Mouse (Mus musculus) limb, embryonic 15.5 days (tissue): Measurements from ENCODE around the gene Tpm1. TPM values are rescaled to one million over a fixed set of nuclear protein-coding genes. Genes with fewer than 3 reads are reported as not detected.

Source experiments
- ATAC-seq: fragments of 200-750 bp; cut with Nextera tagmentation; 2 replicates; pipeline ENCODE4 v1.8.0; 2017; ENCODE audit warnings: low read depth, moderate TSS enrichment; ENCODE audit not compliant: insufficient number of reproducible peaks, low FRiP score, low TSS enrichment
- H3K27ac ChIP-seq: fragments of 300-500 bp; sonication (generic); 2 replicates; pipeline ENCODE4 v1.5.1; 2015; ENCODE audit warnings: moderate library complexity, mild to moderate bottlenecking, inconsistent platforms
- H3K27me3 ChIP-seq: fragments of 300-500 bp; sonication (generic); 2 replicates; pipeline ENCODE4 v1.6.1; 2015; ENCODE audit warnings: inconsistent platforms
- H3K36me3 ChIP-seq: fragments of 300-500 bp; sonication (generic); 2 replicates; pipeline ENCODE4 v1.6.1; 2015; ENCODE audit warnings: inconsistent platforms
- H3K4me1 ChIP-seq: fragments of 300-500 bp; sonication (generic); 2 replicates; pipeline ENCODE4 v1.6.1; 2015; ENCODE audit warnings: inconsistent platforms
- H3K4me2 ChIP-seq: fragments of 300-500 bp; sonication (generic); 2 replicates; pipeline ENCODE4 v1.6.1; 2015; ENCODE audit warnings: mild to moderate bottlenecking, inconsistent platforms
- H3K4me3 ChIP-seq: fragments of 300-500 bp; sonication (generic); 2 replicates; pipeline ENCODE4 v1.5.1; 2015; ENCODE audit warnings: mild to moderate bottlenecking, inconsistent platforms
- H3K9ac ChIP-seq: fragments of 300-500 bp; sonication (generic); 2 replicates; pipeline ENCODE4 v1.6.1; 2015; ENCODE audit warnings: inconsistent platforms
- H3K9me3 ChIP-seq: fragments of 300-500 bp; sonication (generic); 2 replicates; pipeline ENCODE4 v1.6.1; 2016; ENCODE audit warnings: inconsistent platforms
- WGBS: fragments of 180-500 bp; shearing (Covaris S2); methylation state at CpG from one replicate; pipeline ENCODE4 v1.1.7; 2015; 5-methylcytosine and 5-hydroxymethylcytosine counted together
- polyA plus RNA-seq: library from polyadenylated mRNA; unstranded; fragments of >200 nt; fragmentation: Nextera tagmentation; extraction: Ambion mirVana; gene quantifications from 2 replicates; pipeline ENCODE4 v1.2.1, GENCODE M21; 2015

Tpm1 gene
- polyA plus RNA-seq, 1 experiment from 2014 or later: 710 TPM

DNA sequence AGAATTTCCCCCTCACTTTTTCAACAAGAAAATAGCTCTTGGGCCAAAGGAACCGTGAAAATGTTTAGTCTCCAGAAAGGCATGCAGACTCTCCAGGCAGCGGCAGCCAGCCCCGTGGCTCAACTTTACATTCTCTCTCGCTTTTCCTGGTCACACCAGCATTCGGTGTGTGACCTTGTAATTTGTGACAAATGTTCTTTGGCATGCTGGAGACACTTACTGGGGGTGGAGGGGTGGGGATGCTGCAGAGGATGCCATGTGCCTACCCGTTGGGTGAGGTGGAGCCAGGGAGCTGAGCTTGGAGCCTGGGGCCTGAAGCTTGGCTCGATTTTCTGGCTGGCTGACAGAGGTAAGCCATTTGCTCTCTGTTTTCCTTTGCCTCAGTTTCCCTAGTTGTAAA is 22.4 kb upstream of the Tpm1 start:
- Histone ChIP-seq H3K27me3 (no peaks in the 10 kb centered on the region), H3K9me3 (no peaks in the 10 kb centered on the region), H3K27ac (peak overlapping the region; percentile 64; the same call in 1 of the 2 replicates), H3K9ac (no peak overlapping the region), H3K4me2 (no peak overlapping the region), H3K4me3 (no peak overlapping the region), H3K4me1 (peaks cover 14% of the 10 kb centered on the region; the same call in 1 of the 2 replicates), H3K36me3 (no peaks in the 10 kb centered on the region)
- ATAC-seq: no peak
- 23% methylated on average over 7 of the region's 7 CpGs for WGBS

DNA sequence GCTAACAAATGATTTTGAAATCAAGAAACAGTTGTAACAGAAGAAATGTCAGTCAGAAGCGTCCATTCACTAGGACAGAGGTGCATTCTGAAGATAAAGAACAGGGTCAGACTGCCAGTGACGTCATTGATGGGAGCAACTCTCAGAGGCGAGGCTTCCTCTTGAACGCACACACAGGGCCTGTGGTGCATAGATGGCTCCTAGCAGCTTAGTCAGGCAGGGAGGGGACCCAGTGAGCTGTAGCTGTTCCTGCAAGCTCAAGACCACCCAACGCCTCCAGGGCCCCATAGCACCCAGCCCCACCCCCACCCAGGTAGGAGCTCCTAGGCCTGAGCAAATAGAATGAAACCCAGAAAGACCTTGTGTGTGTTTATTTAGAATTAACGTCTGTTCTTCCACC is 21.9 kb upstream of the Tpm1 start:
- no peak for ATAC-seq

DNA sequence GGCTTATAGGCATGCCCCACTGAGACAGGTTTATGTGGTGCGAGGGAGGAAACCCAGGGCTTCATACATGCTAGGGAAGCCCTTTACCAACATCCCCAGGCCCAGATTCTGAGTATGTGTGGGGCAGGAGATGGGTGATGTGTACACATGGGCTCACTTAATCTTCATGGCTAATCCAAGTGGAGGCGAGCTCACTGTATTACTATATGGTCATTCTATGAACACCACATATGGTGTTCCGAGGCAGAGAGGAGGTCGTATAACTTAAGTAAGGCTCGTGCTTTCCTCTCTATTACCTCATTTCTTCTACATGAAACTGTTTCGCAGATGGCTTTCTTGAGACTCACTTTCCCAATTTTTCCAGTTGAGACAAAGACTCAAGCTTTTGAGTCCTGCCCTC is 17.4 kb upstream of the Tpm1 start:
- H3K9ac ChIP-seq: no peak overlapping the region
- H3K4me2 ChIP-seq: no peak overlapping the region
- H3K36me3 ChIP-seq: no peaks in the 10 kb centered on the region
- H3K9me3 ChIP-seq: no peaks in the 10 kb centered on the region
- H3K27ac ChIP-seq: no peak overlapping the region
- no peak for ATAC-seq
- H3K27me3 ChIP-seq: no peaks in the 10 kb centered on the region
- WGBS: 54% methylated on average over 6 of the region's 6 CpGs
- peaks cover 12% of the 10 kb centered on the region; the same call in 1 of the 2 replicates for H3K4me1 ChIP-seq
- no peak overlapping the region for H3K4me3 ChIP-seq

More for the DNA sequence above, 21.9 kb upstream of the Tpm1 start:
- no peak overlapping the region for H3K9ac ChIP-seq
- peak overlapping the region; percentile 64; the same call in 1 of the 2 replicates for H3K27ac ChIP-seq
- H3K4me1 ChIP-seq: peaks cover 14% of the 10 kb centered on the region; the same call in 1 of the 2 replicates
- no peaks in the 10 kb centered on the region for H3K36me3 ChIP-seq
- H3K4me3 ChIP-seq: no peak overlapping the region
- no peaks in the 10 kb centered on the region for H3K9me3 ChIP-seq
- H3K27me3 ChIP-seq: no peaks in the 10 kb centered on the region
- WGBS: 43% methylated on average over 6 of the region's 6 CpGs
- H3K4me2 ChIP-seq: no peak overlapping the region

DNA sequence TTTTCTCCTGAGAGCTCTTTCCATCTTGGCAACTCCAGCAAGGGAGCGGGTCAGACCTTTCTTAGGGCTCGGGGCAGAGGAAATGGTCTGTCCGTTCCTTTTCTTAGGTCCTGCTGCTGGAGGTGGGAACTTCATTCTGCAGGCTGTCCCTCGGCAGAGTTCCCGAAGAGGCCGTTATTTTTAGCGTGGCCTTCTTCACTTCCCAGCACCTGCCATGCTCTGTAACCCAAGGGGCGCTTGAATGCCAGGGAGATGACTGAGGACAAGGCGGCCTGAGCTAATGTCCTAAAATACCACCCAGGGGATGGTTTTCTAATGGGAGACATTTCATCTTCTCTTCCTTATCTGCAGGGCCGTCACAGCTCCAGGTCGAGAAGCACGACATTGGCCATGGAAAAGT is 10.5 kb upstream of the Tpm1 start:
- Histone ChIP-seq H3K36me3 (no peaks in the 10 kb centered on the region), H3K4me2 (no peak overlapping the region), H3K27ac (no peak overlapping the region), H3K4me3 (no peak overlapping the region), H3K27me3 (no peaks in the 10 kb centered on the region), H3K9ac (no peak overlapping the region), H3K4me1 (peaks cover 13% of the 10 kb centered on the region), H3K9me3 (no peaks in the 10 kb centered on the region)
- no peak for ATAC-seq
- 75% methylated on average over 12 of the region's 12 CpGs for WGBS

DNA sequence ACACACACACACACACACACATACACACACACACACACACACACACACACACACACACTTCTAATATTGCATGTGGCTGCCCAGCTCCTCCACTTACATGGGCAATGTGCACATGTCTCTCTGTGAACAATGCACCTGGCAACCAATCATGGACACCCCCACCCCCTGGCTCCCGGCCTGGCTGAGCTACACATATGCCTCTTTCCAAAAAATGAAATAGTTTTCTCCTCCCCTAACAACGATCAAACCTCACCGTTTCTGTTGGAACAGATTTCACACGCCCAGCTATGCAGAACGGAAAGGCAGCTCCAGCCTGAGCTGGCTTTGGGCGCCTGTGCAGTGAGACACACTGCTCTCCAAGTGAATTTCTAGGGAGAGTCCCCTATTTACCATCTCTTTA is 9.2 kb upstream of the Tpm1 start:
- peak; percentile 66; the same call in 1 of the 2 replicates for ATAC-seq
- Histone ChIP-seq H3K4me1 (peaks cover 13% of the 10 kb centered on the region), H3K27me3 (no peaks in the 10 kb centered on the region), H3K4me2 (no peak overlapping the region), H3K36me3 (no peaks in the 10 kb centered on the region), H3K4me3 (no peak overlapping the region), H3K9ac (no peak overlapping the region), H3K27ac (peak overlapping the region; percentile 23; the same call in 1 of the 2 replicates), H3K9me3 (no peaks in the 10 kb centered on the region)
- WGBS: 31% methylated on average over 6 of the region's 6 CpGs

DNA sequence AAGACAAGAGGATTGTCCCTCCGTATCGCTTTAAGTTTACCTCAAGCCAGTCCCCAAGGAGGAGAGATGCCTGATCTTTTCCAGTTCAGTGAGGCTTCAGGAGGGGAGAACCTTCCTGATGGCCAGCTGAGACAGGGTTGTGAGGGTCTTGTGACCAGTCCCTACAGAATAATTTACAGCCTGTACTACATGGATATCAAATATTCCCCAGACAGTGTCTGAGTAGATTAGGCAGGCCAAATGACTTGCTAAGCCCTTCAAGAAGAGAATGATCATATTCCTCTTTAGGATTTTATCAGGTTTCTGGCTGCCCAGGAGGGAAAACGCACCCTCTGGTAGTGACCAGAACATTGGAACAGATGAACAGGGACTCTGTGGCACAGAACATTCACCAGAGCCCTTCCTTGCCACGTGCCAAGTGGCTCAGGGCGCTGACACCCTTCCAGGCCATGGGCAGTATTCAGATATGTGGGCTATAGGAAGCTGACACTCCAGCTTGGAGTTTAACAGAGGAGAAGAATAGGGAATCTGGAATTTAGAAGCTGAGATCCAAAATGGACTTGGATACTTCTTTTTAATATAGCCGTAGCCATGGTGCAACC is 1.6 kb upstream of the Tpm1 start:
- Histone ChIP-seq H3K4me1 (peaks cover 35% of the 10 kb centered on the region), H3K9ac (no peak overlapping the region), H3K36me3 (no peaks in the 10 kb centered on the region), H3K9me3 (no peaks in the 10 kb centered on the region), H3K27me3 (no peaks in the 10 kb centered on the region), H3K4me2 (no peak overlapping the region), H3K4me3 (no peak overlapping the region), H3K27ac (no peak overlapping the region)
- ATAC-seq: no peak
- WGBS: 68% methylated on average over 6 of the region's 6 CpGs

DNA sequence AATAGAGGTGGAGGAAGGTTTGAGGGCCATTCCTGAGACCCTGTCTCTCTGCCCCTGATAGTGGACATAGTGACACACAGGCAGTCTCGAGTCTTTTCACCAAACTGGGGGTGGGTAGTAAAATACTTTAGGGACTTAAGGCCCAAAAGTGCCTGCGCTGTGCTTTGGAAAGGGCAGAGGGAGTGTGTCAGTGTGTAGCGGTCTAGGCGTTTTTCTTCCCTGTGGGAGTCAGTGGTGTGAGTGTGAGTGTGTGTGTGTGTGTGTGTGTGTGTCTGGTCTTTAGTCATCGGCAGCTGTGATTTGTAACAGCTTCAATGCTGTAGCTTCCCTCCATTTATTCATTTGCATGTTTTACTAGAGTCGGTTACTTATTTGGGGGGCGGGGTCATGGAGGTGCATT is 630 bp upstream of the Tpm1 start:
- Histone ChIP-seq H3K36me3 (no peaks in the 10 kb centered on the region), H3K4me3 (peak overlapping the region; percentile 67), H3K27ac (peak overlapping the region; percentile 89), H3K4me1 (peaks cover 41% of the 10 kb centered on the region), H3K9me3 (no peaks in the 10 kb centered on the region), H3K27me3 (no peaks in the 10 kb centered on the region), H3K9ac (no peak overlapping the region; the same call in 1 of the 2 replicates), H3K4me2 (peak overlapping the region; percentile 69)
- no peak for ATAC-seq
- WGBS: 27% methylated on average over 7 of the region's 7 CpGs

DNA sequence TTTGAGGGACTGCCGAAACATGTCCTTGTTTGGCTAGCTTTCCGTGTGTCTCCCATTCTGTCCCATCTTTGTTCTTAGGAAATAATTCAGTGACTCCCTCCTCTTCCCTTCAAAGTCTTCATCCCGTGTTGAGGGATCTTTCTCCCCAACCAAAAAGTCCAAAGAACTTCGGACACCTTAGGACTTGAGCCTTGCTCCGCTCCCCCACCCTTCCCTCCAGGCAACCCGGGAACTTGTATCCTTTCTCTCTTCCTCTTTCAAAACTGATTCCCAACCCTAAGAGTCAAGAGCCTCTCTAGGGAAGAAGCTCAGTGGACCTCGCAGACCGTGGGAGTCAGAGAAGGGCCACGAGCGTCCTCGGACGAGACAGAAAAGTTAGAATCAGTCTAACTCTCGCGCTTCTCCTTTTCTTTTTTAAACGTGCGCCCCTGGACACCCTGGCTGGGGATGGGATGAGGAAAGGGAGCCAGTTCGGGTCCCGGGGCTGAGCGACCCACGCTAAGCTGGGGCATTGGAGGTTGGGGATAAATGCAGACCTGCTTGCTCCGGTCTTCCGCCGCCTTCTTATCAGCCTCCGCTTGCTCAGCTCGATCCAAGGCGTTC is 622 bp downstream of the Tpm1 start:
- under 1% methylated on average over 26 of the region's 26 CpGs for WGBS
- peak overlapping the region; percentile 67 for H3K4me3 ChIP-seq
- H3K27me3 ChIP-seq: no peaks in the 10 kb centered on the region
- peaks cover 49% of the 10 kb centered on the region for H3K4me1 ChIP-seq
- peak overlapping the region; percentile 69 for H3K4me2 ChIP-seq
- H3K36me3 ChIP-seq: no peaks in the 10 kb centered on the region
- peak overlapping the region; percentile 89 for H3K27ac ChIP-seq
- H3K9me3 ChIP-seq: no peaks in the 10 kb centered on the region
- H3K9ac ChIP-seq: peak overlapping the region; percentile 77
- ATAC-seq: no peak

DNA sequence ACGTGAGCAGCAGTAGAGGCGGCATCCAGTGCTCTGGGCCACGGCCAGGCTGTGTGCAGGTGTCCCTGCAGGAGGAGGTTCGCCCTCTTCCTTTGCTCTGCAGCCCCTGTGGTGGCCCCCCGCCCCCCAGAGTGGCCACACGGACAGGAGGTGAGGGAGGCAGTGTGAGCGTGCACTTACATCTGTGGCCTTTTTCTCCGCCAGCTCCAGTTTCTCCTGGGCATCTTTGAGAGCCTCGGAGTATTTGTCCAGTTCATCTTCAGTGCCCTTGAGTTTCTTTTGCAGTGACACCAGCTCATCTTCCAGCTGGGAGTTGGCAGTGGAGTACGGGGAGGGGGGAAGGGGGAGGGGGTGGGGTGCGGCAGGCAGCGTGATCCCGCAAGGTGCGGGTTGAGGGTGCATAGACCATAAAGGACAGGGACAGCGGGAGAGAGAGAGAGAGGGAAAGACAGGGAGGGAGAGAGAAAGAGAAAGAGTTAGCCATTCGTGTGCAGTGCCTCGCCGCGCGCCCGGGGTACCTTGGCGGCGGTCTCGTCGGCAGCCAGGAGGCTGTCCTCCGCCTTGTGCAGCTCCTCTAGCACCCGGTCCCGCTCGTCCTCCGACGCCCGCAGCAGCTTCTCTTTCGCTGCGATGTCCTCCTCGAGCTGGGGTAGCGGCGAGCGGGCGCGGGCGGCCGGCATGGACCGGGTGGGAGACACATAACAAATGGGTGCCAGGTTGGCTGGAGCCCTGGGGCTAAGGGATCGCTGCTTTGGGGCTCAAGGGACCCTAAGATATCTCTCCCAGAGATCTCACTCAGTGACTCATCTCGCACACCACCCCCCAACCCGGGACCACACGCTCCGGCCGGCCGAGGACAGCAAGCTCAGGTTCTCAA is 1.4 kb downstream of the Tpm1 start:
- H3K9me3 ChIP-seq: no peaks in the 10 kb centered on the region
- H3K36me3 ChIP-seq: no peaks in the 10 kb centered on the region
- H3K27me3 ChIP-seq: no peaks in the 10 kb centered on the region
- peak overlapping the region; percentile 89 for H3K27ac ChIP-seq
- H3K9ac ChIP-seq: peak overlapping the region; percentile 77
- no peak for ATAC-seq
- WGBS: under 1% methylated on average over 50 of the region's 50 CpGs
- H3K4me2 ChIP-seq: peak overlapping the region; percentile 69
- peaks cover 53% of the 10 kb centered on the region for H3K4me1 ChIP-seq
- H3K4me3 ChIP-seq: peak overlapping the region; percentile 67

DNA sequence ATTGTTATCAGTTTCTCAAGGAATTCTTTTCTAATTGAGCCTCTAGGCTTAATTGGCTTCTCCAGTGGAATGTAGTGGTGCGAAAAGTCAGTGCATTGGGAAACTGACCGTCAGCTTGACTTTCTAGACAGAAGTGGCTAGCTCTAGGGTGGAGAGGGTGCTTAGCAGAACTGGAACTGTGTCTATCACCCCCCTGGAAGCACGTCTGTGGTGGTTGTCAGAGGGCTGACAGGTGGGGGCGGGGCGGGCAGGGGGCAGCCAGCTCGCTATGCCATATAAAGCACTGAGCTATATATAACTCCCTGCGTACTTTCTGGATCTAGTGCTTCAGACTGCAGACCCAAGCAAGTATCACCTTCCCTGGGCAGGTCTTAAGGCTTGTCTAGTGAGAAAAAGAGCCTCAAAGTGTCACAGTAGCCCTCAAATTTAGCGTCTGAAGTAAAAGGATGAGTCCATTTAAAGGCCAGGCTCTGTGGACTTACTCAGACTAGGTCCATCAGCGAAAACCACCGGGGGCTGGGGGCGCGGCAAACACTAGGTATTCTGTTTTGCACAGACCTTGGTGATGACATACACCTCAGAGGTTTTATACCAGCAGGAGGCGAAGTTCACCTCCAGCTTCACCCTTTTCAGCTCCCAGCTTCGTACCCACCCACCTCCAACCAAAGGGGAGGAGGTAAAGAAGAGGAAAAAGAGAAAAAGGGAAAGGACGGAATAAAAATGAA is 2.2 kb downstream of the Tpm1 start:
- H3K4me2 ChIP-seq: peak overlapping the region; percentile 69
- H3K9me3 ChIP-seq: no peaks in the 10 kb centered on the region
- peak overlapping the region; percentile 89; the same call in 1 of the 2 replicates for H3K27ac ChIP-seq
- H3K4me1 ChIP-seq: peaks cover 59% of the 10 kb centered on the region
- peak overlapping the region; percentile 67 for H3K4me3 ChIP-seq
- H3K27me3 ChIP-seq: no peaks in the 10 kb centered on the region
- H3K36me3 ChIP-seq: no peaks in the 10 kb centered on the region
- H3K9ac ChIP-seq: peak overlapping the region; percentile 77
- WGBS: 6% methylated on average over 15 of the region's 15 CpGs
- ATAC-seq: no peak

DNA sequence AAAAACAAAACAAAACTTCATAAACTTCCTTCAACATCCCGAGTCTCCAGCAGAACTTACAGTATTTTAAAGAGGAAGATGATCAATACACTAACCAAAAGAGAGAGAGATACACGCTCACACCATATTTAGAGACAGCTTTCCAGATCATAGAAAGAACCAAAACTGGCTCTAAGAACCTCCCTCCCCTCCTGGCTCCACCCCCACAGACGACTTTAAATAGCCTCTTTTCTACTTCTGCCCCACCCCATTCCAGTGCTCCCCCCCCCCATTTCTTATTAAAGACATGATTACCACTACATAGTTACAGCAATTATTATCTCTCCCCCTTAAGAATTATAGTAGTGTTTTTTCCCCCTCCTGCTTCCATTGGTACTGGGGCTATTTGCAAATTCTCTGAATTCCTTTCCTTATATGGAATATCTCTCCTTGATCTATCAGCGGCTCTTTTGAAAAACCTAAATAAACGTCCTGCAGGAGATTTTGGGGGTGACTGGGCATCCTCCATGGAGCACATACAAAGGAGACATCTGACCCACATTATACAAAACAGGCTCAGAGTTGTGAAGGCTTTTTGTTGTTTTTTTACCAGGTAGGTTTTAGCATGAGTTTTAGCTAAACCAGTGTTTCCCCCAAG is 3.1 kb downstream of the Tpm1 start:
- peaks cover 69% of the 10 kb centered on the region for H3K4me1 ChIP-seq
- no peak for ATAC-seq
- no peaks in the 10 kb centered on the region for H3K27me3 ChIP-seq
- H3K9ac ChIP-seq: no peak overlapping the region
- WGBS: 13% methylated on average over 5 of the region's 5 CpGs
- H3K4me2 ChIP-seq: peak overlapping the region; percentile 69
- no peak overlapping the region for H3K27ac ChIP-seq
- no peaks in the 10 kb centered on the region for H3K9me3 ChIP-seq
- H3K4me3 ChIP-seq: peak overlapping the region; percentile 67
- H3K36me3 ChIP-seq: no peaks in the 10 kb centered on the region
